Mouse (Mus musculus) left cerebral cortex, adult 8-10 months (tissue): ENCODE results near the gene Hrasls. TPM values are rescaled to one million over a fixed set of nuclear protein-coding genes. Genes with fewer than 3 reads are reported as not detected.

Experiments
- DNase-seq, 2 experiments: peaks; one replicate each; pipeline ENCODE4 v3.0.0; 2022; ENCODE audit warnings: low spot score in 2 of 2
- total RNA-seq, 4 experiments: library from RNA; stranded (reverse); gene quantifications; 2 replicates each; pipeline ENCODE4 v1.2.4; 2022

Hrasls gene
- 10 to 100 TPM; 31.3 to 33.7 (median 32.3) TPM for total RNA-seq

DNA sequence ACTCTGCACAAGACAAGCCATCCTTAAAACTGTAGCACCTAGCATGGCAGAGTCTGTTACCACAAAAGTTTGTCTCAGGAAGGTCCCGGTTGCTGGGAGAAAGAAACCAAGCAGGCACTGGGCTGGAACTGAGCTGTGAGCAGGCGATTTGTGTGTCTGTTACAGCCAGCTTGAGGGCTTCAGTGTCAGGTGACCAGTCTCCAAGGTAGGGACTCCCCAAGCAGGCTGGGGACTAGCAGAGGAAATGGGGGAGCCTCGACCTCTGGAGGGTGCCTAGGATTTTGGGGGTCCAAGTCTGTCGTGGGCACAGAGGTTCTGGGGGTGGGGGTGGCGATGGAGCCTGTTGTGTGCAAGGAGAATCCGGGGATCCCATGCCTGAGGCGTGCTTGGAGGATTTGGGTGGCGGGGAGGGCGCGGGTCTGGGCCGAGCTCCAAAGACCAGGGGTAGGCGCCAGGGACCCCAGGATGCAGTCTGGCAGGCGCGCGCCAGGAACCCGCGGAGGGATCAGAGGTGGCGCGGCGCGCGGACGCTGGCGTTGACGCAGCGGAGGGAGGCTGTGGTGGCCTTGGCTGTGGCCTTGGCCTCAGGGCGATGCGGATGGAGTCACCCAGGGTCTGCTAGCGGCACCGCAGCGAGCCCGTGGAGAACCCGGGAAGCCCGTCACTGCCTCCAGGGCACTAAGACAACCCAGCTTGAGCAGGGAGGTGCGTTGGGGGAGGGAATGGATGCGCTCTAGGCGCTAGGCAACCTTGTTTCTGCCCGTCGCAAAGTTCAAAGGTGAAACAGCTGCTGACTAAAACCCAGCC lies at the start of gene Hrasls:
TSS of gene Hrasls (plus strand) at position 91 of the 807 bp plus-strand sequence.
- DNase-seq: peak; percentile 15 to 41

- peak in 1 of 2 experiments; percentile 50 for DNase-seq
Observed at GRCm38 (mm10) chr16:29162271-29162670, 47.2 kb upstream of the Hrasls start.

- no peak for DNase-seq
Observed at GRCm38 (mm10) chr16:29167051-29167450, 42.4 kb upstream of the Hrasls start.

DNA sequence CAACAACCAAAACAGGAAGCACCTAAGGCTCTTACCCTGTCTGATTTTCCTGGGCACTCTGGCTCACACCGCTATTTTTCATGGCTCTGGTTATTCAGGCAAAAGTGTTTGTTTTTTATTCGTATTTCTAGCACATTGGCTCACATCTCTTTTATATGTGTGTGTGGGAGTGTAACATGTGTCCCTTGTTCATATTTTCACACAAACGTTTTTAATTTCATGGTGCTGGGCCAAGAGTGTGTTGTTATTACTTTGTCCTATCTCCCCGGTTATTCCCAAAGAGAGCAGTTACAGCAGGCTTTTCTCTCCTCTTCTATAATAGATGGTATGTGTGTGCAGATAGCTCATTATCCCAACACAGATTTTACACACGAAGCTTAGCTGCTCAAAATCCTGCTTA lies 37.8 kb upstream of the Hrasls start:
- no peak for DNase-seq

GRCm38 (mm10) chr16:29173201-29173600 lies 36.3 kb upstream of the Hrasls start:
- no peak for DNase-seq

GRCm38 (mm10) chr16:29174831-29175350 lies 34.6 kb upstream of the Hrasls start:
- DNase-seq: no peak

DNA sequence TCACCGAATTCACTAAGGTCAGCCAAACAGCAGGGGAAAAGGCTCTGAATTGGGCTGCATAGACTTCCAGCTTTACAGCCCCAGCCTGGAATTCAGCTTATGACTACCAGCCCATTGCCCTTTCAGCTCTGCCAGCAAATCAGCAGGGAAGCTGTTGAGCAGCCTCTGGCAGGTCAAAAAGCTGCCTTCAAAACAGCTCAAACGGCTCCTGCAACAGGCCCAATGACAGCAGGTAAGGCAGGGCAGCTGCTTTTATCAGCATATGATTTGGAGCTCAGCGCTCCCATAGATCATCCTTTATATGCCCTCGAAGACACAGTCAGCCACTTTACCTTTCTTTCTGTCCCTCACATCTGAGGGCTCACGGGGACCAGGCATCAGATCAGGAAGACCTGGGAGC lies 16.6 kb upstream of the Hrasls start:
- DNase-seq: no peak

GRCm38 (mm10) chr16:29193981-29194380 lies 15.5 kb upstream of the Hrasls start:
- no peak for DNase-seq

DNA sequence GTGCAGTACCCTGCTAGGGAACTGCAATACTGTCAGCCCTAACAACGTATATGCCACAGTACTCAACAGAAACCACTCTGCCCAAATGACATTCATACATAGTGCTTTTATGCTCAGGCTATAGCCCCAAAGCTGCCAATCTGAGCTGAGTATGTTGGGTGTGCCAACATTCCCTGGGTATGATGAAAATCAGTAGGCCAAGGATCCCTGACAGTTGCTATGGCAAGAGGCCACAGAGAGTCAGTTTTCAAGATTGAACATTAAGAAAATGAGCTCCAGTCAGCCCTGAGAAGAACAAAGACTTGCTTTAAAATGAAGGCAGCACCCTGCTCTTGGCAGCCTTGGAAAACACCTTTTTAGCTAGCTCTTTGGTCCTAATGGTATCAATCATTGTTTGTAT lies 14.3 kb upstream of the Hrasls start:
- DNase-seq: no peak

DNA sequence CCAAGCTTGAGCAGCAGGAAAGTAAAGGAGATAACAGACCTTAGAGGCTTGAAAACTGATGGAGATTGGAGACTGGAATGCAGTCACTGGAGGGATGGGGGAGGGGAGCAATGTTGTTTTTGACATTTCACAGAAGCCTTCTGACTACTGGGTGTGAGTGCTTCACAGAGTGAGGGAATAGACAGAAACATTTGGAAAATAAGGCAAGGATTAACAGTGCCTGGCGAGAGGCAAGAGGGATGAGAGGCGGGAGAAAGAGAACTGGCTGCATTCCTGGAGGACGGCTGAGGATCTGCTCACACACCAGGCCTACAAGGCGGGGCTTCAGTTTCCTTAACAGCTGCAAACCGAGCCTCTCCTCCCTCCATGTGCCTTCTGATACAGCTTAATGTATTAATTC lies 11.0 kb upstream of the Hrasls start:
- peak in 1 of 2 experiments; percentile 50 for DNase-seq

- DNase-seq: no peak
Observed at GRCm38 (mm10) chr16:29201146-29201545, 8.3 kb upstream of the Hrasls start.

- DNase-seq: peak in 1 of 2 experiments; percentile 18
Observed at GRCm38 (mm10) chr16:29204875-29205274, 4.6 kb upstream of the Hrasls start.

DNA sequence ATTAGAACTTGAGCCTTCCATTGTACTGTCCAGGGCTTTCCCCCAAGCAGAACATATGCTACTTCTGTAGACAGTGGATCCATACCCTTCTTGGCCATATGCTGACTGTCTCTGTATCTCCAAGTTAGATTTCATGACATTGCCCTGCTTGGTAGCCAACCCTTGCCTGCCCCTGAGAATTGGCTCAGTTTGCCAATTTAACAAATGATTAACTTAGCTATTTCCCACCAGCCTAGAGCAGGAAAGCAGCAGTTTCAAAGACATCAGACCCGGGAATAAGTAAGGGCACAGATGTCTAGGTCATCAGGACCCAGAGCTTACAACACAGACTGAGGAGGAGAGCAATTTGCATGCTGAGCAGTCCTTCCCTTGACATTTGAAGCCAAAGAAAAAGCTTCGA lies 3.9 kb upstream of the Hrasls start:
- no peak for DNase-seq

DNA sequence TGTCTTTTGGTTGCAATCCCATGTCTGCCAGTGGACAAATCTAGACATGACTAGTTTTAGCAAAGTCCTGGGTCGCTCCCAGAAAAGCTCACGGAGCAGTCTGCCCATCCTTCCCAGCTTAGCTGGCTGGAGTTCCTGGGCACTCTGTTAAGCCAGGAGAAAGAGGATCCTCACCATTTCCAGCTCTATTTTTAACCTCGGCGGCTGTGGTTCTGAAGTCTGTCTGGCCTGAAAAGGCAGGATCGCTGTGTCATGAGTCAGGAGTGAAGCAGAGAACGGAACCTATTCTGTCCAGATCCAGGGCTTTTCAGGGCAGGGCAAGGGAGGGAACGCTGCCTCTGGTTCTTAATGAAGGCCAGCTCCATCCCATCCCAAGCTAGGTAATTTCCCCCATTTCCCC lies 654 bp upstream of the Hrasls start:
- no peak for DNase-seq

GRCm38 (mm10) chr16:29216395-29217295 lies 7.2 kb downstream of the Hrasls start:
- DNase-seq: peak; percentile 48 to 83

- DNase-seq: no peak
Observed at GRCm38 (mm10) chr16:29235951-29236350, 26.5 kb downstream of the Hrasls start.

- no peak for DNase-seq
Observed at GRCm38 (mm10) chr16:29254325-29254724, 44.8 kb downstream of the Hrasls start.

Other genes starting within 250 kb of the Hrasls start
- gene Atp13a5, start 169.0 kb downstream of the Hrasls start, total RNA-seq: 10 to 100 TPM in 3 of 4 experiments, 1 to 10 TPM in 1; 9.9 to 13.5 (median 11.5) TPM